Mouse (Mus musculus) c-Kit-positive CD71-negative TER-119-negative erythroid progenitor cells, embryonic 14.5 days (primary cell): ENCODE data around the gene Tusc2.
A peak's percentile ranks its signal among the peaks of the same experiment; 100 is the strongest.

Source experiments
- DNase-seq: peaks from one replicate; pipeline ENCODE4 v3.0.0-alpha.2; 2013; ENCODE audit warnings: low read depth

The Tusc2 gene

DNA sequence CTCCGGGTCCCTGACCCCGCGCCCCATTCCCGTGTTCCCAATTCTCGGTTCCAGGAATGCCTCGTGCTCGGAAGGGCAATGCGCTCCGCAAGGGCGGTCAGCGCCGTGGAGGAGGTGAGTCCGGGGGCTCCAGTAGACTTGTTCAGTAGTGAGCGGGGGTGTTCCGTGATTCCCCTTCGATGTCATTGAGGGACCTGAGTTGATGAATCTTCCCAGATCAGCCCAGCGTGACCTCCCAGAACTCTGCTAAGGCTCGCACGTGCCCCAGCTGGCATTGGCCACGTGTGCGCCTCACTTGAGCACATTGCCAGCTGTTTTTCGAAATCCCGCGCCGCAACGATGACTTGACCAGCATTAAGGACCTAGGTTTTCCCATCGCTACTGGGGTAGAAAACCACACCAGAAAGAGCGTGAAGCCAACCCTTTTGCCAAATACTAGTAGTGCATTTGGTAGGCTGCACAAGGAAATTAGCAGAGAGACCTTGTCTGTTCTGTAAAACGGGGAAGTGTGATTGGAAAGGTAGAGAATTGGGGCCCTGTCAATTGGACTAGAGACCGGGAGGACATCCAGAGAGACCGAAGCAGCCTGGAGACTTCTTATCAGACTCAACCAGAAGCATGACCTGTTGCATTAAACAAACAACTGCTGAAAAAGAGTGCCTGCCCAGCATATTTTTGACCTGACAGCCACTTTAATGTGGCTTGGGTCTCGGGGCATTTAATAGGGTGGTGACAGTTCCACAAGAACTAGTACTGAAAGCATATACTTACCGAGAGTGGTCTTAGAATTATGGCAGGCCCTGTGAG, 25.0 kb downstream of the Tusc2 start:
- DNase-seq, result no peak

DNA sequence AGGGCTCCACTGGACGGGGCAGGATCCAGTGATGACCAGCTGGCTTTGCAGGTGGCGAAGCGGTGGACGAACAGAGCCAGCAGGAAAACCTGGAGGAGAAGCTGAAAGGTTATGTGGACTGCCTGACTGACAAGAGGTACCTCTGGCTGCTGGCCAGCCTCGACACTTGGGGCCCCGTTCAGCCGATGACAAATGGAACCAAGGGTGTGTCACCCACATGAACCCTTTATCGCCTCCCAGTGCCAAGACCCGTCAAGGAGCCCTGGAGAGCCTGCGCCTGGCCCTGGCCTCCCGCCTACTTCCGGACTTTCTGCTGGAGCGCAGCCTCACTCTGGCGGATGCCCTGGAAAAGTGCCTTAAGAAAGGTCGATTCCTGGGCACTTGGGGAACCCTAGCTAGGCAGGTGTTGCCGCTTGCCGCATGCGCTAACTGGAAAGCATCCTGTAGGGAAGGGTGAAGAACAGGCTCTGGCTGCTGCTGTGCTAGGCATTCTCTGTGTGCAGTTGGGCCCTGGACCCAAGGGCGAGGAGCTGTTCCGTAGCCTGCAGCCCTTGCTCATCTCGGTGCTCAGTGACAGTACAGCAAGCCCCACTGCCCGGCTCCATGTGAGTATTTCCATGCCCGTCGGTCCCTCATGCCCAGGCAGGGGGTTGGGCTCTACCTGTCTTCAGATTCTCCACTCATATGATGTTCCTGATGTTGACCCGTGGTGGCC, 27.2 kb downstream of the Tusc2 start:
- DNase-seq, result no peak

DNA sequence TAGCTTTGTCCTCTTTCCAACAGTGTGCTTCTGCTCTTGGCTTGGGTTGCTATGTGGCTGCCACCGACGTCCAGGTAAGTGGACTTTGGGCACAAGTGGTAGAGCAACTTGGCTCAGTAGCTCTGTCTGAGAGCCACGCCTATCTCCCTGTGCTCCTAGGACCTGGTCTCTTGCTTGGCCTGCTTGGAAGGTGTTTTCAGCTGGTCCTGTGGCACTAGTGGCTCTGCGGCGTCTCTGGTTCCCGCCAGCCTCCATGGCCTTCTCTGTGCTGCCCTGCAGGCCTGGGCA, 27.7 kb downstream of the Tusc2 start:
- no peak for DNase-seq

DNA sequence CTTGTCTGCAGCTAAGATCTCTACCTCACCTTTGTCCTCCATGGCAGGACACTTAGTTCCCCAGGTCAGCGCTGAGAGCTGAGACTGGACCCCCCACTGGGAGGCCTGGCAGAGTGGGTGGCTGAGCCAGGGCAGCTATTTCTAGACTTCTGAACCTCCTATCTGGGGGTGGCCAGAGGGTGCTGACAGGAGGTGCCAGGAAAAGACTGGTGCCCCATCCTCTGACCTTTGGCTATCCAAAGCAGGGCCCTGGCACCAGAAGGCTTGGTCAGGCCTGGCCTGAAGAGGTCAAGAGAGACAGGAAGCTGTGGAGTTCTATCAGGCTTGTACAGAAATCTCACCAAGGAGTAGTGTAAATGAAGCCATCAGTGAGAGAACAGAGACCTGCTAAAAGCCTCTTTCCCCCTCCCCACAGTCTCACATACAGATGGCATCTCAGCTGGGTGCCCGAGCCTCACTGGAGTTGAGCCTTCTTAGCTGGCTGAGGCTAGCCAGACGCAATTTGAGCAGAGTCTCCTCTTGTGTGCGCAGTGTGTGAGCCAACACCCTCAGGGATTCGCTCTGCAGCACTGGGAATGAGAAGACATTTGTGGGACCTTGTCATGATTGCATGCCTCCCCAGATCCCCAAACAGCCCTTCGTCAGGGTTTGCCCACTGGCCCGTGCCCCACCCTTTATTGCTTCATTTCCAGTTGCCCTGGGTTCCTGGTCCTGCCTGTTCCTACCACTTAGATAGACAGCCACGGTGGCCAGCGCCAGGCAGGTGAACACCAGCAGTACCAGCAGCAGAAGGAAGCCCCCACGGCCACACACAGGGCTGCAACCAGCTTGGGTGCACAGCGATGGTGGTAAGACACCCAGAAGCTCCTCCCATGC, 30.3 kb downstream of the Tusc2 start:
- no peak for DNase-seq

DNA sequence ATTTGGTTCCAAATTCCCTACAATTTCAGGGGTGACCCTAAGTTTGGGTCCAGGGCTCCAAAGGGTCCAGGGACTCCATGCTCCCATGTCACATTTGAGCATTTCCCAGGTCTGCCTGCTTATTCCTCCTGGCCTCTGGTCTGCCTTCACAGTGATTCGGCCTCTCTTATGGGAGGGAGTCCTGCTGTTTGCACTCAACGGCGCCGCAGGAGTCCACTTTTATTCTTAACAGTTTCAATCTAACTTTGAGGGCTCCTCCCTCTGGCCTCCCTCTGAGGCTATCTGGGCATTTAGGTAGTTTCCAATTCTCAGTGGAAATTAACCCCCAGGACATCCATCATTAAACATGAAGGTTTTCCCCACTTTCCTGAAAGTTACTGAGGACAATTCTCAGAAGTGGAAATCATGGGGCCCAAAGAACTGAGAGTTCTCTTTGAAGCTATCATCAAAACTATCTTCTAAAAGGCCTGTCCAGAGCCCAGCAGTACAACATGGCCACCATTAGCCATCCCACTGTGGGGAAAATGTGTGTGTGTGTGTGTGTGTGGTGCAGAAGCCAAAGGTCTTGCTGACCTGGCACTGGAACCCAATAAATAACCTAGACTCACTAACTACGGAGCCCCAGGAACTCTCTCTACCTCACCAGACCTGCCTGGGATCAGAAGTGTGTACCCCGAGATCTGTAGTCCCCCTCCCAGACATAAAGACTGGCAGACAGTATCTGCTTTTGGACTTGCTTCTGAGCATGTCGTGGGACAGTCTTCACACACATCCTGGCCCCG, 31.4 kb downstream of the Tusc2 start:
- DNase-seq, result no peak

DNA sequence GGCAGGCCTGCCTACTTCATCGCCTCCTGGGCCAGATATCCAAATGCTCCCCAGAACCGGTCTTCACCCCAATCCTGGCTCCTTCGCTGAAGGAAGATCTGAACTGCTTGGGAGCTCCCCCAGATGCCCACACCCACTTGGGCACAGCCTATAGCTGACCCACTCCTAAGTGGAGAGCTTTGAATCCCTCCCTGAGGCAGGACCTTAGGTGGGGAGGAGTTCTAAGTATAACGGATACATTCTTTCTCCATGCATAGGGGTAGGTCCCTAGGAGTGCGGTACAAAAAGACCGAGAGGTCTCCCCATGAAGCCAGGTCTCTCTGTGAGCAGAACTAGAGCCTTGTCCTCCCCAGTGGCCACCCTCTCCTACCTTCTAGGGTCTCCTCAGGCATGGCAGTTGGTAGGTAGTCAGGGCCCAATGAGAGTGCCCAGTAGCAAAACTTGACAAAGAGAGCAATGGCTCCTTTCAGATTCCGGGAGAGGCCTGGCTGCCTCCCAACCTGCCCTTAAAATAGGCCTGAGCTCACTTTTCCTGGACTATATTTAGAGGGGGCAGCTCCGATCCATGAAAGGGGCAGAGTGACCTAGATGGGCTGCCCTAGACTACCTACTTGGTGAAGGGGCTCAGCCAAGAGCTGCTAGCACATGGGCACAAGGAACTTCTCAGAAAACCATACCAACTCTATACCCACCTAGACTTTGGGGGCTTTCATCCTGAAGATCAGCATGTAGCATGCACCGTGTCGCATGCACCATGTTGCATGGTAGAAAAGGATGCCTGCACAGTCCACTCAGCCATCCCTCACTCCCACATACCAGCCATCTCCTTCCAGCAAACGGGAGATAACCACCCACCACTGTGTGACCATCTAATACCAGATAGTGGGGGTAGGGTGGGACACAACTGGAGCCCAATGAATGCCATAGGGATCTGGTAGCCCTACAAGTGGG, 33.8 kb downstream of the Tusc2 start:
- no peak for DNase-seq

DNA sequence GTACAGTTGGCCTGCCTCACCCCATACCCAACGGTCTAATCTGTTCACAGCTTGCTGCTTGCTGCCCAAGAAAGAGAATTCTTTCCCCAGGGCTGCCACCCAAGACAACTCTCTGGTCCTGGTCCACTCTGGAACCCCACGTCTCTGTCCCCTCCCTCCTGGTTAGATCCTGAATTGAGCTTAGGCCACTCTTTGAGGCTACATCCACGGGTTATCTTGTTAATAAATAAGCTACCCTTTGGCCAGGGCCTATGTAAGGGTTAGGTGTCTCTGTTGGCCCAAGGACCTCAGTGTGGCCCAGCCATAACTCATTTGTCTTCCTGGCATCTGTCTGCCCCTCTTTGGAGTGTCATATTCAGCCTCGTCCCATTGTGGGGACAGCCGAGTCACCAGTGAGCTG, 35.3 kb downstream of the Tusc2 start:
- no peak for DNase-seq

DNA sequence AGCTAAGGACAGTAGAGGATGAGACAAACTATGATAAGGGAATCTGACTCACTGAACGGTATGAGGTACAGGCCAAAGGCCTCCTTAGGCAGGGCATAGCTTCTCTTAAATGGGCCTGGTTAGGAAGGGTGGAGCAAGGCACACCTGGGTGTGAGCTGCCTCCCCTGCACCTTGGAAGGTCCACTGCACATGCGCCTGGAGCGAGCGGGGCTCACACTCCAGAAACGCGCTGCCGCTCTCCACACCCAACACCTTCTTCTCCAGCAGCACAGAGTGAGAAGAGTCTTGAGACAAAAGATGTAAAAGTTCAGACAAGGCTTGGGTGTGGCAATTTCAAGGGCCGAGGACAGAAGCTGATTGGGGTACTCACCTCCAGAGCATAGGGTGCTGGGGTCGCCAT, 36.4 kb downstream of the Tusc2 start:
- DNase-seq, result no peak

DNA sequence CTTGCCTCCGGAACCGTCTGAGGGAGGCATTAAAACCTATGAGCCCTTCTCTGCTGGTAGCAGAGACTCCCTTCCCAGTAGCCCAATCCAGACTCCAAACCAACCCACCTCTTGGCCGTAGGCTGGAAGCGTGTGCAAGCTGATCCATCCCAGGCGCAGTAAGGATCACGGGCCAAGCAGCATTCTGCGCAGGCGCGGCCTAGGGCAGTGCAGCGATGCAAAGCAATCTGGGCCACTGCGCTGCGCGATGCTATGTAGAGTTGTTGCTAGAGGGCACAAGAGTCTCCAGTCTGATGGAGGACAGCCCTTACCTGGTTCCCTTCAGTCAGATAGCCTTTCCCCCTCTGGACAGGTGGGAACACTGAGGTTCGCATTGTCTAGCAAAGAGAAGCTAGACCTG, 36.8 kb downstream of the Tusc2 start:
- DNase-seq, result no peak

DNA sequence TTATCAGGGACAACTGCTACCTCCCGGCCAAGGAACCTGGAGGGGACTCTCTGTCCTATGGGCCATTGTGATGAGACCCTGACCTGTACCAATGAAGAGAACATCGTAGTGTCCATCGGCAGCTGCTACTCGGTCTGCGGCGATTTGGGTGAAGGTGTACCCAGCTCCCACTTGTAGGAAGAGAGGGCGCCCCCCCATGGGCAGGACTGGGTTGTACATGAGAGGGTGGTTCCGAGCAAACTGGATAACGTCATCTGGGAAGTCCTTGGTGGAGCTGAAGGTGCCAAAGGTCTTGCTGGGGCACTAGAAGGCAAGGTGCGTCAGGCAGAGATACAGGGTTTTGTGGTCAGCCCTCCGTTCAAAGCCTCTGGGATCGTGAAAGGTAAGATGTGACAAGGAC, 37.7 kb downstream of the Tusc2 start:
- no peak for DNase-seq

DNA sequence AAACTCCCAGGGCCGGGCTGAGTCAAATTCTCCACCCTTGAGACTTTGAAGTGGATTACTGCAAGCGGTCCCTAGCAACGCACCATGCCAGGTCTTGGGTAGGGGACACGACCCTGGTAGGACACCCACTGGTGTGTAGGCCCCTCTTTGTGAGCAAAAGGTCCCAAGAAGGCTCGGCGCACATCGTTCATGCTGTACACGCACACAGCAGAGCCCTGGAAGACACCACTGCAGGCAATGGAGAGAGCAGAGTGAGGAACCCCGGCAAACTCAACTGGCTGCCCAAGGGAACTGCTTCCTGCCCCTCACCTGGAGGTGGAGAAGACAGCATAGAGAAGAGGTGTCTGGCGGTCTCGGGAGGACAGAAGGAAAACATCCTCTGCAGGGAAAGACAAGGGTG, 38.2 kb downstream of the Tusc2 start:
- DNase-seq, result no peak

DNA sequence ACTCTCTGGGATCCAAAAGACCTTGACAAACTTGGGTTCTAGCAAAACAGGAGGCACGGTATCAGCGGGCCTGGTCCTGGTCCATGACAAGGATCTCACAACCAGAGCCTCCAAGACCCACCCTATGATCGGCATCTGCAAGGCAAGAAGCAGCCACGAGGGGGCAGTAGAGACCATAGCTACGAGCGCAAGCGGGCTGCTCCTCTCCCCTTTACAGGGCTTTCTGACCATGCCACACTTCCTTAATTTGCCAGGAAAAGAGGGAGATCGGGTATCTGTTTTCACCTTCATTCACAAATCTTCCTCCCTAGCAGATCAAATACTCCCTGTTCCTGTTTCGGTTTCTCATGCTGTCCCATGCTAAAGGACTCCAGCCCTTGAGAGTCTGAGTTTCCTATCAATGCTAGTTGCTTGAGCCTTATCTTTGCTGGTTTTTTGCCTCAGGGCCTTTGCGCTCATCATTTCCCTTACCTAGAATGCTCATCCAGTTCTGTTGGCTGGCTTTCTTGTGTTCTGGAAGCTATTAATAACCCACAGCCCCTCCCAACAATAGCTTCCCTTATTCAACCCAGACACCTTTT, 39.1 kb downstream of the Tusc2 start:
- DNase-seq, result peak; percentile 90

DNA sequence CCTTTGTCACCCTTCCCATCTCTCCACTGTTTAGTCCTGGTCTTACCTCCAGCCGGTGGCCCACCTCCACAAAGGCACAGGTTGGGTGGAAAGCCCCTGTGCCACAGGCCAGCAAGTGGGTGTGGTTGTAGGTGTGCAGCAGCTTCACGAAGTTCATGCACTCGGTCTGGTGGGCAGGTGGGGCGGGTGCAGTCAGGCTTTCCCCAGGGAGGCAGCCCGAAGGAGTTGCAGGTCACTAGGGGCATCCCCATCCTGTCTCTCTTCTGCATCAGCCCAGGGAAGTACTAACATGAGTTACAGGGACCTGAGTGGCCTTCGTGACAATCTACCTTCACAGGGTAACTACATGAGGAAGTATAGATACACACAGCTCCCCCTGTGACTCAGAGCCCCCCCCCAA, 40.2 kb downstream of the Tusc2 start:
- DNase-seq, result no peak

DNA sequence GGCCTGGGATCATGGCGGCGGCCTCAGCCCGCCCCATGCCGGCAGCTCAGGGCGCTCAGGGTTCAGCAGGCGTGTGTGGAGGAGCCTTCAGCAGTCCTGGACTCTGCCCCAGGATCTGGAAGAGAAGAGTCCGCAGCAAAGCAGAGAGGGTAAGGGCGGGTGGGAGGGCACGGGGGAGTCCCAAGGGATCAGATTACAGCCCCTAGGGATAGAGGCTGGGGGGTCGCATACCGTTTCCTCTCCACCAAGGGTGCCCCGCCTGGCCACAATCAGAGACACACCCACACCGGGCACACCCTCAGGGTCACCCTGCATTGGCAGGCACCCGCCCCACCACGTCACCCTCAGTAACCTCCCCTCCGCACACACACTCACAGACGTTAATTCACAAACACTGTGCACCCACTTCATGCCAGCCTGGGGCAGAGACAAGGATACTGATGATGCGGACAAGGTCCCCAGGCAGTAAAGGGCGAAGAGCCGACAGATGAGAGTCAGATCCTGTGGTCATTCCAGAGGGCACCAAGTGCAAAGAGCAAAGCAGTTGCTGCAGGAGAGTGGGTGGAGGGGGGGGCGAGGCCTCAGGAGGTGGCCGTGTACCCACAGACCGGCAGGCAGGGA, 42.1 kb downstream of the Tusc2 start:
- DNase-seq, result no peak

DNA sequence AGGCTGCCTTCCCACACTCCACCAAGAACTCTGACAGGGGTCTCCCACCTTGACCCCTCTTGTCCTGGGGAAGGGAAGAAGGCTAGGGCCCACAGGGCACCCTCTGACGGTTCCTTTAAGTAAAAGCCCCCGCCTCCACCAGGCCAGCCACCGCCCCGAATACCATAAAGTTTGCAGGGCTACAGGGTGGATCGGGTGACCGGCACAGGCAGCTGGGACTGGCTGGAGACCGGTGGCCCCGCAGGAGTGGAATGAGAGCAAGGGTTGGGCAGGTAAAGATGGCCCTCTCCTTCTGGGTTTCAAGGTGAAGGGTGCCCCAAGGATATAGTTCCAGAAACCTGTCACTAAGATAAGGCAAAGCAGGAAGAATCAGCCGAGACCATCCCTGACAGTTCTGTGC, 43.5 kb downstream of the Tusc2 start:
- no peak for DNase-seq

DNA sequence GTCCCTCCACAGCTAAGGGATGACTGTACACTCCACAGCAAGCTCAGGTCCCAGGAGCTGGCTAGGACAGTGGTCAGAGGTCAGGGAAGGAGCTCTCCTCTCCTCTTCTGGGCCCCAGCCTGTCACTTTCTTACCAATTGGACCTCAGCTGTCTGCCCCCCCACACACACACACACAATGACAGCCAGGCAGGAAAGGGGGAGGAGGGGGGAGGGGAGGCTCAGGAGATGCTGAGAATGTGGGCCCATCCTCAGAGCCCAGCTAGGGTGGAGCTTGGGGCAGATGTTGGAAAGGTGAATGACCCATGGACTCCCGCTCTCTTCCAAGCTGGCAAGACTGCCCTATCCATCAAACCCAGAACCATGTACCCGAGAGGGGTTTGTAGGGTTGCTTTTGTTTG, 44.0 kb downstream of the Tusc2 start:
- DNase-seq, result no peak

DNA sequence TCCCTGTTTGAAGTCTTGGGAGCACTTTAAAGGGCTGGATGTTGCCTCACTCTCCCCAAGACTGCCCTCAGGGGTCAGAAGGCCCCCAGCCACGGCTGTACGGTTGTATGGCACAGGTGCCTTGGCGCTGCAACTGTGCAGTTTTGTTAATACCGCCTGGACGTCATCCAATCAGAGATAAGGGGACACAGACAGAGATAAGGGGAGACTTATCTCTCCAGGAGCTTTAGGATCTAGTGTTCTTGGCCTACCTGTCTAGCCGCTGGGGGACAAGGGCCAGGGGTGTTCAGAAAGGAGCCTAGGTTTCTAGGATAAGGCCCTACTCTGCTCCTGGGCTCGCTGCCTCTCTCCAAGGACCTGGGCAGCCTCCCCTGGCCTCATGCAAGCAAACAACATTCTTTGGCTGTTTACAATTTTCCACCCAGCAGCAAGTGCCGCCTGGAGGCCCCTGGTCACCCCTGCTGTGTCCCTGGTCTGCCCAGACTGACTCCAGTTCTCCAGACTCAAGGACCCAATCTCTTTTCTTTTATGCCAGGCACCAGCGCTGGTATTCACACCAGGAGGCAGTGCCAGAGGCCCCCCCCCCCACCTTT, 44.7 kb downstream of the Tusc2 start:
- DNase-seq, result no peak

DNA sequence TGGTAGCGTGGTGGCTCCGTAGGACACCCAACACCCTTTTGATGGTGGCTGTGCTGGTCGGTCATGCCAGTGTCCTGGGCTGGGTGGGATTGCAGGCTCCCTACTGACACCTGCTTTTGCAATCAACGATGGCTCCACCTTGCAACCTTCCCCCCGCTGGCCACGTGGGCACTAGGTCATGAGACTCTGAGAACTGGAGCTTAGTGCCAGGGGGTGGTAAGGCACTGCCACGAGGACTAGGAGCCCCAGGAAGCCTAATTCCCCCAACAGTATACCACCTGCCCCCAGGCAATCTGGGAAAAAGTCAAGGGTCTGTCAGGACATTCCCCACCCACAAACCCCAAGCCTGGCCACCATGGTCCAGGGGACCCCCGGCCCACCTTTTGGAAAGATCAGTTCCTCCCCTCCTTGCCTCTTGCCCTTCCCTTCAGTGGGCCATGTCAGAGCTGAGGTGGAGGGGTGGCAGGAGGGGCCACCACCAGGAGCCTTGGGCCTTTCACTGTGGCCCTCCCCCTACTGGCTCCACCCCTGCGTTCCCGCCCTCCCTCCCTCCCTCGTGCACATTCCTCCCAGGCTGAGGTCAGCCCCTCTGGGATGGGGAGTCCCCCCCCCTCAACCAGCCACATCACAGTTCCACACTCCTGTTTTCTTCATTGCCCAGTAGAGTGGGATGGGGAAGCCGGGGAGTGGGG, 45.8 kb downstream of the Tusc2 start, which contains the start of gene Sema3b:
Gene Sema3b, minus strand, starts transcription at position 489 of the 692 bp plus-strand sequence.
- no peak for DNase-seq

DNA sequence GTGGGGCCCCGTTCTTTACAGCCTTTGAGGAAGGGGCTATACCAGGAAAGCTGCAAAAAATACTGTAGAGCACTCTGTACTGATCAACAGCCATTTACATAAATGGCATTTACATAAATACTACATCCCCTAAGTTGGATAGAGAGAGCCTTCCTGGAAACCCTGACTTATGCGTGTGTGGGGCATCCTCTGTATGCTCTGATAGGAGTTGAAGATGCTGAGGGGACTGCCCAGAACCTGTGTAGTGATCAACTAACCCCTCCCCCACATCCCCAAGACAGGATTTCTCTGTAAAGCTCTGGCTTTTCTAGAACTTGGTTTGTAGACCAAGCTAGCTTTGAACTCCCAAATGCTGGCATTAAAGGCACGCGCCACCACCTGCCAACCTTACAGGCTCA, 46.4 kb downstream of the Tusc2 start:
- no peak for DNase-seq
